Mouse (Mus musculus) midbrain, postnatal 0 days (tissue): Measurements from ENCODE around the gene Mn1. TPM values are rescaled to one million over a fixed set of nuclear protein-coding genes. Genes with fewer than 3 reads are reported as not detected.

Experiments
- ATAC-seq: fragments of 200-750 bp; cut with Nextera tagmentation; 2 replicates; pipeline ENCODE4 v1.8.0; 2017; ENCODE audit warnings: moderate number of reproducible peaks, mild to moderate bottlenecking, moderate TSS enrichment, moderate library complexity; ENCODE audit not compliant: low FRiP score
- DNase-seq: peaks from one replicate; pipeline ENCODE4 v3.0.0-alpha.2; 2015; ENCODE audit warnings: low spot score
- H3K27ac ChIP-seq: fragments of 300-500 bp; sonication (generic); 2 replicates; pipeline ENCODE4 v1.5.1; 2014; ENCODE audit warnings: low read depth, mild to moderate bottlenecking, low read length, mixed read lengths
- H3K27me3 ChIP-seq: fragments of 300-500 bp; sonication (generic); 2 replicates; pipeline ENCODE4 v1.6.1; 2014; ENCODE audit warnings: low read length, control low read depth, mixed read lengths; ENCODE audit not compliant: insufficient read depth
- H3K36me3 ChIP-seq: fragments of 300-500 bp; sonication (generic); 2 replicates; pipeline ENCODE4 v1.6.1; 2014; ENCODE audit warnings: low read length, control low read depth, mixed read lengths; ENCODE audit not compliant: insufficient read depth
- H3K4me1 ChIP-seq: fragments of 300-500 bp; sonication (generic); 2 replicates; pipeline ENCODE4 v1.6.1; 2014; ENCODE audit warnings: mild to moderate bottlenecking, control low read depth, antibody characterized with exemption, low read length, mixed read lengths; ENCODE audit not compliant: insufficient read depth
- H3K4me2 ChIP-seq: fragments of 300-500 bp; sonication (generic); 2 replicates; pipeline ENCODE4 v1.6.1; 2014; ENCODE audit warnings: low read depth, mild to moderate bottlenecking, low read length, mixed read lengths; ENCODE audit not compliant: poor library complexity, severe bottlenecking
- H3K4me3 ChIP-seq: fragments of 300-500 bp; sonication (generic); 2 replicates; pipeline ENCODE4 v1.5.1; 2014; ENCODE audit warnings: low read depth, mild to moderate bottlenecking, low read length, moderate library complexity
- H3K9ac ChIP-seq: fragments of 300-500 bp; sonication (generic); replicated peaks from 2 replicates; pipeline ENCODE4 v1.6.1; 2014; ENCODE audit warnings: mild to moderate bottlenecking, low read length, moderate library complexity, mixed read lengths; ENCODE audit not compliant: poor library complexity, severe bottlenecking
- H3K9me3 ChIP-seq: fragments of 300-500 bp; sonication (generic); 2 replicates; pipeline ENCODE4 v1.6.1; 2016; ENCODE audit warnings: low read length, control low read depth
- CTCF ChIP-seq: IDR thresholded peaks from 2 replicates; pipeline ENCODE4 v1.5.1; 2016; ENCODE audit warnings: antibody characterized with exemption, mild to moderate bottlenecking
- WGBS: fragments of 180-500 bp; shearing (Covaris S2); extraction: QIAGEN DNeasy Blood & Tissue Kit; methylation state at CpG from one replicate; pipeline ENCODE4 v1.1.7; 2014; 5-methylcytosine and 5-hydroxymethylcytosine counted together
- polyA plus RNA-seq: library from polyadenylated mRNA; unstranded; fragments of >200 nt; fragmentation: Nextera tagmentation; extraction: Ambion mirVana; gene quantifications from 2 replicates; pipeline ENCODE4 v1.2.1, GENCODE M21; 2015
- total RNA-seq: library from RNA; depleted of rRNA; stranded (reverse); fragments of >200 nt; gene quantifications from 2 replicates; pipeline ENCODE4 v1.2.3, GENCODE M21; 2014

Gene Mn1
- total and polyA plus RNA-seq, 2 experiments from 2014 or later, result 49.6 to 139 TPM

DNA sequence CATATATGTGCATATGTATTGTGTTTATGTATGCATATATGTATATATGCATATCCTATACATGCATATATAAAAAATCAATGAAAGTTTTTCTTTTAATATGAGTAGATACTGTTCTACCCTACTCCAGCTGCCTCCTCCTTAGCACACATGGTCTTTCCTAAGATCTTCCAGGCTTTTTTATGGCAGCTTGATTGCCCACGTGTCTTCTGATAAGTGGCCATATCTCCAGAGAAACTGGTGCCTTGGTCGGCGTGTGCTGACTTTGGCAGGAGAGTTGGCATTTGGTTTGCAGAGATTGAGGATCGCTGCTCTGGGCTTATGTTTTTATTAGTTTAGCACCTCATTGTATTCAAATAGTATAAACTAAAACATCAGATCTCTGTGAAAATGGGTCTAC lies 68.7 kb downstream of the Mn1 start:
- 88% methylated on average over 4 of the region's 4 CpGs for WGBS
- H3K9me3 ChIP-seq, result 0 out of 2 replicates have a peak, but pooled peaks cover 7% of the 10 kb centered on the region
- no peaks in the 10 kb centered on the region for H3K4me1 ChIP-seq
- H3K36me3 ChIP-seq, result no peaks in the 10 kb centered on the region
- no peak for TF ChIP-seq CTCF
- ATAC-seq (no peak), DNase-seq (no peak)
- no peak overlapping the region for H3K4me2 ChIP-seq
- H3K4me3 ChIP-seq, result no peak overlapping the region
- no peaks in the 10 kb centered on the region for H3K27me3 ChIP-seq
- H3K27ac ChIP-seq, result no peak overlapping the region
- H3K9ac ChIP-seq, result no peak overlapping the region

DNA sequence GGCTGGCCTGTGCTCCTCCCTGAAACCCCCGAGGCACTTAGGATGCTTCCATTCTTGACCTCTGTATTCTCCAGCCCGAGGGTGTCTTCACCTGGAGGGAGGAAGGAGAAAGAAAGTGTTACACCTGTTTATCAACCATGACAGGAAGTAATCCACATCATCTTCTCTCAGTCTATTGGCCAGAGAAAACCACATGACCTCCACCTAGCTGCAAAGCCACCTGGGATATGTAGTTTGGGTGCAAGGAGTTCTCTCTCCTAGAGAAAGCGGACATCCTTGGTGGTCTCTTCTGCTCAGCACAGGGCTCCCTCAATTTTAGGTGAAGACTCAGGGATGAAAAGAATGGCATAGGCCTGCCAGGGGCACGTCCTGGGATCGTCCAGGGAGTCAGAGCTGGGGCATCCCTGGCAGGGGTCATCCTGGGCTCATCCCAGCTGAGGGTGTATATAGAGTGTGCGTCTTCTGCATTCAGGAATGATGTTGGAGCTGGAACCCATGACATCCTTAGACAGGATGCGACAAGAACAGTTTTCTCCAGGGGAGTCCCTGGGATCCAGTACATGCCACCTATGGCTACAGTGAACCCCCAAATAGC lies 72.0 kb downstream of the Mn1 start:
- WGBS, result 63% methylated on average over 7 of the region's 7 CpGs

DNA sequence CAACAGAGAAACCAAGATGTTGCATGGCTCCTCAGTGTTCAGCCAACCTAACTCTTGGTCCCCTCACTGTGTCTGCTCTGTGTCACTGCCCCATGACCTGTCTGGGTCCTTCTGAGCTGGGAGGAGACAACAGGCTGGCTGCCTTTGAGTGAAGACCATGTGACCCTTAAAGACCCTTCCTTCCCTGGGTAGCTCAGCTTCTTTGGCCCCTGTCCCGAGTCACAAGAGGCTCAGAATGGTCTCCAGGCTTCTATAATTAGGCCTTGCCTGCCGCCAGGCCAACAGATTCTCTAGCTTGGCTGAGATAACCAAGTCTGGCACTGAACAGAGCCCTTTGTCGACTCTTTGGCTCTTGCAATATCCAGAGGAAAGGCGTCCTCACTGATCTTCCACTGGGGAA lies 73.4 kb downstream of the Mn1 start:
- ATAC-seq, result no peak
- WGBS, result 75% methylated on average over 4 of the region's 4 CpGs
- H3K9ac ChIP-seq, result no peak overlapping the region

More for the DNA sequence above, 72.0 kb downstream of the Mn1 start:
- 0 out of 2 replicates have a peak overlapping the region, but pooled peaks have one; percentile 1 for H3K4me3 ChIP-seq
- no peaks in the 10 kb centered on the region for H3K4me1 ChIP-seq
- H3K27me3 ChIP-seq, result no peaks in the 10 kb centered on the region
- peak; percentile 69 for DNase-seq
- H3K36me3 ChIP-seq, result no peaks in the 10 kb centered on the region
- peak; percentile 66 for ATAC-seq
- H3K9me3 ChIP-seq, result no peaks in the 10 kb centered on the region
- H3K27ac ChIP-seq, result 0 out of 2 replicates have a peak overlapping the region, but pooled peaks have one; percentile 12
- no peak overlapping the region for H3K9ac ChIP-seq
- TF ChIP-seq CTCF, result no peak
- H3K4me2 ChIP-seq, result peak overlapping the region; percentile 31

GRCm38 (mm10) chr5:111491485-111491884 lies 74.3 kb downstream of the Mn1 start:
- Histone ChIP-seq H3K36me3 (no peaks in the 10 kb centered on the region), H3K4me3 (no peak overlapping the region), H3K9me3 (no peaks in the 10 kb centered on the region), H3K27me3 (no peaks in the 10 kb centered on the region), H3K4me2 (no peak overlapping the region), H3K4me1 (no peaks in the 10 kb centered on the region), H3K27ac (no peak overlapping the region), H3K9ac (no peak overlapping the region)
- WGBS, result 83% methylated on average over 1 of the region's 1 CpGs
- no peak for ATAC-seq
- no peak for TF ChIP-seq CTCF
- DNase-seq, result no peak

More for the DNA sequence above, 73.4 kb downstream of the Mn1 start:
- Histone ChIP-seq H3K4me3 (no peak overlapping the region), H3K4me2 (no peak overlapping the region), H3K36me3 (no peaks in the 10 kb centered on the region), H3K27ac (no peak overlapping the region), H3K9me3 (no peaks in the 10 kb centered on the region), H3K4me1 (no peaks in the 10 kb centered on the region), H3K27me3 (no peaks in the 10 kb centered on the region)
- DNase-seq, result no peak
- TF ChIP-seq CTCF, result no peak

GRCm38 (mm10) chr5:111500036-111500435 lies 82.9 kb downstream of the Mn1 start:
- Histone ChIP-seq H3K4me1 (0 out of 2 replicates have a peak, but pooled peaks cover 2% of the 10 kb centered on the region), H3K4me2 (no peak overlapping the region), H3K9ac (no peak overlapping the region), H3K36me3 (no peaks in the 10 kb centered on the region), H3K27ac (no peak overlapping the region), H3K9me3 (no peaks in the 10 kb centered on the region), H3K27me3 (no peaks in the 10 kb centered on the region), H3K4me3 (no peak overlapping the region)
- no peak for TF ChIP-seq CTCF
- DNase-seq (no peak), ATAC-seq (no peak)
- 85% methylated on average over 3 of the region's 3 CpGs for WGBS

DNA sequence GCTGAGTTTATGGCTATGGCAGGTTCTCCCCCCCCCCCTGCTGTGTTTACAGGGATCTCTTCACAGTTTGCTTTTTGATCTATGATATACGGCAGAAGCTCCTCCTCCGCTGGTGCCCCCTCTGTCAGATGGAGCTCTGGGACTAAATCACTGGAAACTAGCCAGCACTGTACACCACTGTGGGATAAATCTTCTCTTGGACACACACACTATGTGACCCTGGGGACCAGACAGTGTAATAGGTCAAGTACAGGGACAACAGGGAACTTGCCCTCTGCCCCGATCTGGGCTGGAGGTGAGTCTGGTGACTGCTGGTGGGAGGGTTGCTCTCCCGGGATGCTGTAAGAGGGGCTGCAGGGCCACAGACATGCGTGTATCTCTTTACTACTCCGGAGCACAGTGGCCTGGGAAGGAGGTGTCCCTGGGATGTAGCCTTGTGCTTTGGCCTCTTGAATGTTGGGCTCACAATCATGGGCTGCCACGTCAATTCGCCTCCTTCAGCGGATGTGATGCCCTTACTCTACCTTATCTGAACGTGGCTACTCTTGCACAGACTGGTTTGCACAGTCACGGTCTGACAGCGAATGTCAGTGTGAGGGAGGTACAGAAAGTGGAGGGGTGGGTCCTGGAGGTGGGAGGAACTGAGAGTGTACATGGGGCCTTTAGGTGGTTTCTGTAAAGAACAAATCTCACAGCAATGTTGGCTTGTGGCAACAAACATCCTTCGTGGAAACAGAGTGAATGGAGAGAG lies 84.7 kb downstream of the Mn1 start:
- Histone ChIP-seq H3K27me3 (no peaks in the 10 kb centered on the region), H3K9me3 (no peaks in the 10 kb centered on the region), H3K4me1 (0 out of 2 replicates have a peak, but pooled peaks cover 2% of the 10 kb centered on the region), H3K4me3 (no peak overlapping the region), H3K4me2 (no peak overlapping the region), H3K27ac (no peak overlapping the region), H3K36me3 (no peaks in the 10 kb centered on the region), H3K9ac (no peak overlapping the region)
- no peak for DNase-seq
- no peak for ATAC-seq
- TF ChIP-seq CTCF, result no peak
- WGBS, result 79% methylated on average over 13 of the region's 13 CpGs
